Mouse (Mus musculus) left cerebral cortex, adult 2 months (tissue): ENCODE data around the gene Tssk6. TPM values are rescaled to one million over a fixed set of nuclear protein-coding genes. Genes with fewer than 3 reads are reported as not detected.

Source experiments
- DNase-seq, 2 experiments: peaks; one replicate each; pipeline ENCODE4 v3.0.0; 2021 to 2022; ENCODE audit warnings: low spot score in 2 of 2, mixed read lengths in 1 of 2; ENCODE audit errors: extremely low spot score in 1 of 2
- H3K27ac ChIP-seq: fragments of 200-600 bp; 2 replicates; pipeline ENCODE4 v1.8.1; 2022
- H3K4me3 ChIP-seq: fragments of 200-600 bp; 2 replicates; pipeline ENCODE4 v1.8.1; 2022
- CTCF ChIP-seq: fragments of 200-600 bp; IDR thresholded peaks from 2 replicates; pipeline ENCODE4 v1.8.1; 2022; ENCODE audit warnings: antibody characterized with exemption, mild to moderate bottlenecking, moderate library complexity
- intact Hi-C: fragments of 180-260 bp; cut with DNase I; formaldehyde crosslinking; loops from one replicate; pipeline ENCODE4 v1.15.1; 2025
- total RNA-seq, 2 experiments: library from RNA; stranded (reverse); gene quantifications; 2 replicates each; pipeline ENCODE4 v1.2.3; 2021

The Tssk6 gene
- total RNA-seq, 2 experiments from 2014 or later: 0.25 TPM; not detected in 1

- Histone ChIP-seq H3K4me3 (peak within 1 kb of the TSS; percentile 34), H3K27ac (no peak within 1 kb of the TSS)
- intact Hi-C loops: no loop called here
- no peak for TF ChIP-seq CTCF
- no peak for DNase-seq
These were observed 14.4 kb upstream of the Tssk6 start, which contains the start of gene Cilp2 for GRCm38 (mm10) chr8:69887289-69888243. Gene Cilp2, minus strand, starts transcription at chr8:69887687.

GRCm38 (mm10) chr8:69888244-69888866 is 13.6 kb upstream of the Tssk6 start:
- intact Hi-C loops: no loop called here
- TF ChIP-seq CTCF: no peak
- peak overlapping the region; percentile 34 for H3K4me3 ChIP-seq

GRCm38 (mm10) chr8:69888902-69889301 is 13.1 kb upstream of the Tssk6 start:
- TF ChIP-seq CTCF: no peak
- DNase-seq: no peak
- intact Hi-C loops: no loop called here
- Histone ChIP-seq H3K4me3 (peak overlapping the region; percentile 19; the same call in 1 of the 2 replicates), H3K27ac (no peak overlapping the region)

More at GRCm38 (mm10) chr8:69888244-69888866, 13.6 kb upstream of the Tssk6 start:
- DNase-seq: no peak
- no peak overlapping the region for H3K27ac ChIP-seq

GRCm38 (mm10) chr8:69890813-69891241 is 11.2 kb upstream of the Tssk6 start:
- peak overlapping the region; percentile 79 for H3K27ac ChIP-seq
- TF ChIP-seq CTCF: peak; percentile 78
- intact Hi-C loops: no loop called here
- peak overlapping the region; percentile 18; the same call in 1 of the 2 replicates for H3K4me3 ChIP-seq
- peak; percentile 65 to 71 for DNase-seq

GRCm38 (mm10) chr8:69893863-69894262 is 8.1 kb upstream of the Tssk6 start:
- H3K4me3 ChIP-seq: no peak overlapping the region
- peak; percentile 67 for TF ChIP-seq CTCF
- intact Hi-C loops: no loop called here
- peak overlapping the region; percentile 19; the same call in 1 of the 2 replicates for H3K27ac ChIP-seq
- peak in 1 of 2 experiments; percentile 58 for DNase-seq

GRCm38 (mm10) chr8:69894836-69895332 is 7.1 kb upstream of the Tssk6 start:
- Histone ChIP-seq H3K27ac (no peak overlapping the region), H3K4me3 (no peak overlapping the region)
- no peak for DNase-seq
- intact Hi-C loops: no loop called here
- TF ChIP-seq CTCF: no peak

GRCm38 (mm10) chr8:69895772-69896451 is 6.1 kb upstream of the Tssk6 start:
- DNase-seq: no peak
- no peak for TF ChIP-seq CTCF
- Histone ChIP-seq H3K4me3 (no peak overlapping the region), H3K27ac (no peak overlapping the region)
- intact Hi-C loops: no loop called here

- TF ChIP-seq CTCF: no peak
- no peak overlapping the region for H3K27ac ChIP-seq
- intact Hi-C loops: no loop called here
These were observed 4.1 kb upstream of the Tssk6 start for GRCm38 (mm10) chr8:69897857-69898256.

GRCm38 (mm10) chr8:69899876-69900275 is 2.1 kb upstream of the Tssk6 start:
- Histone ChIP-seq H3K27ac (no peak overlapping the region), H3K4me3 (no peak overlapping the region; the same call in 1 of the 2 replicates)
- DNase-seq: no peak
- intact Hi-C loops: no loop called here
- no peak for TF ChIP-seq CTCF

More at GRCm38 (mm10) chr8:69897857-69898256, 4.1 kb upstream of the Tssk6 start:
- no peak overlapping the region for H3K4me3 ChIP-seq
- no peak for DNase-seq

GRCm38 (mm10) chr8:69900895-69901451 is 1.0 kb upstream of the Tssk6 start:
- no peak for DNase-seq
- peak overlapping the region; percentile 98 for H3K27ac ChIP-seq
- H3K4me3 ChIP-seq: peak overlapping the region; percentile 87
- intact Hi-C loops: no loop called here
- no peak for TF ChIP-seq CTCF
